Mouse (Mus musculus) cerebellum, adult 11-12 months (tissue): ENCODE measurements at regions not wholly inside any gene's neighbourhood (a gene's known extent, or its start where the extent isn't known, plus 50 kb on each side); places are given as distances from the start of the nearest gene placed in this dataset.

Source experiments
- DNase-seq: peaks from one replicate; pipeline ENCODE4 v3.0.0; 2022

- peak; percentile 64 for DNase-seq
Measured at GRCm38 (mm10) chr9:86961663-86962062, 53.7 kb upstream of the Ripply2 start.

DNA sequence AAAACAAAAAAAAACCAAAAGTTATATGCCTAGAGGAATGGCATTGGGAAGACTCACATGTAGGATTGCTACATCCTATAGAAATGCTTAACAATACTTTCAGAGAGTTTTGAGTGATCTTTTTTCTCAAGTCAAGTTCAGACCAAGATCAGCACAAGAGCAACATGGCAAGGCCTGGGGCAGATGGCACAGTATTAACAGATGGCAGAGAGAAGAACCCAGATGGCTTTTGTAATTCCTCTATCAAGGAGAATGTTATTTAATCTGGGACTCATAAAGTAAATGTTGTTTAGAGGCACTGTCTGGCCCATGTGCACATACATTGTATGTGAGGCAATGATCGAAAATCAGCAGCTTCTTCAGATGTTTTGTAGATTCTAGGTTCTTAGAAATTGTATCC lies 58.3 kb upstream of the Ripply2 start:
- peak; percentile 79 for DNase-seq

GRCm38 (mm10) chr9:86955720-86956119 lies 59.6 kb upstream of the Ripply2 start:
- no peak for DNase-seq

GRCm38 (mm10) chr9:86951958-86952509 lies 63.3 kb upstream of the Ripply2 start:
- DNase-seq, result no peak

DNA sequence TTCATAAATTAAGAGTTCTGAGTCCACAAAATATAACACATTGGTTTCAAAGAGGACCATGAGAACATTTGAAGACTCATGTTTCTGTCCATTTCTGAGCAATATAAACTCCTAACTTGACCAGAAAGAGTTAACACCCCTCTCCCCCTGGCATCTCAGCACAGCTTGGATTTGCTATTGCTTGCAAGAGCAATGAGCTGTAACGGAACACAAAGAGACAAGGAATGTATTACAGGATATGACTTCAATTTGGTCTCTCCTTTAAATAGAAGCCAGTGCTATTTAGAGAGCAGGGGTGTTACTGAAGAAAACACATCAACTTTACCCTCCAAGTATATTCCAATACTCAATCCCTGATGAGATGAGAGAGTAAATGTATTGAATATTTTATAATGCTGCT lies 65.5 kb upstream of the Ripply2 start:
- DNase-seq, result no peak

GRCm38 (mm10) chr9:86931196-86931595 lies 50.7 kb upstream of the Snap91 start:
- no peak for DNase-seq
